Mouse (Mus musculus) layer of hippocampus, adult 18-20 months (tissue): ENCODE measurements around the gene Pam16. TPM values are rescaled to one million over a fixed set of nuclear protein-coding genes. Genes with fewer than 3 reads are reported as not detected.
A peak's percentile ranks its signal among the peaks of the same experiment; 100 is the strongest.

Experiments used
- DNase-seq, 2 experiments: peaks; one replicate each; pipeline ENCODE4 v3.0.0; 2022; ENCODE audit warnings: low spot score in 2 of 2
- total RNA-seq, 2 experiments: library from RNA; stranded (reverse); gene quantifications; 2 replicates each; pipeline ENCODE4 v1.2.3; 2021

The Pam16 gene
- total RNA-seq, 2 experiments from 2014 or later: 79.8 to 81.0 TPM

GRCm38 (mm10) chr16:4611676-4612075 lies 13.1 kb downstream of the Pam16 start:
- no peak for DNase-seq

- DNase-seq: no peak
Observed at GRCm38 (mm10) chr16:4611193-4611592, 13.6 kb downstream of the Pam16 start.

GRCm38 (mm10) chr16:4608532-4609059 lies 16.2 kb downstream of the Pam16 start:
- DNase-seq: no peak

GRCm38 (mm10) chr16:4607818-4608531 lies 16.8 kb downstream of the Pam16 start:
- DNase-seq: peak; percentile 65 to 85

GRCm38 (mm10) chr16:4606431-4607084 lies 18.2 kb downstream of the Pam16 start:
- DNase-seq: no peak

GRCm38 (mm10) chr16:4605514-4606131 lies 19.2 kb downstream of the Pam16 start:
- no peak for DNase-seq

GRCm38 (mm10) chr16:4604293-4604837 lies 20.4 kb downstream of the Pam16 start:
- DNase-seq: no peak

GRCm38 (mm10) chr16:4603453-4603837 lies 21.3 kb downstream of the Pam16 start:
- DNase-seq: no peak

GRCm38 (mm10) chr16:4602766-4603452 lies 21.9 kb downstream of the Pam16 start:
- DNase-seq: no peak

GRCm38 (mm10) chr16:4602189-4602588 lies 22.6 kb downstream of the Pam16 start:
- no peak for DNase-seq

- DNase-seq: no peak
Observed at GRCm38 (mm10) chr16:4600701-4601310, 24.0 kb downstream of the Pam16 start.

- DNase-seq: no peak
Observed at GRCm38 (mm10) chr16:4599616-4600015, 25.2 kb downstream of the Pam16 start.

GRCm38 (mm10) chr16:4598891-4599543 lies 25.8 kb downstream of the Pam16 start:
- DNase-seq: no peak

- DNase-seq: no peak
Observed at GRCm38 (mm10) chr16:4598041-4598440, 26.7 kb downstream of the Pam16 start.

- DNase-seq: no peak
Observed at GRCm38 (mm10) chr16:4597296-4597695, 27.5 kb downstream of the Pam16 start.

- no peak for DNase-seq
Observed at GRCm38 (mm10) chr16:4596836-4597235, 28.0 kb downstream of the Pam16 start.

GRCm38 (mm10) chr16:4596141-4596728 lies 28.6 kb downstream of the Pam16 start:
- DNase-seq: no peak

GRCm38 (mm10) chr16:4595527-4595963 lies 29.2 kb downstream of the Pam16 start:
- DNase-seq: no peak

- no peak for DNase-seq
Observed at GRCm38 (mm10) chr16:4594814-4595526, 29.8 kb downstream of the Pam16 start.
